Mouse (Mus musculus): ENCODE data around the gene Pinlyp.

Pinlyp gene

GRCm38 (mm10) chr7:24563191-24563836 is 17.4 kb upstream of the Pinlyp start:
- no peak for DNase-seq (ENCODE audit: low read depth)

GRCm38 (mm10) chr7:24561450-24561849 is 15.5 kb upstream of the Pinlyp start:
- DNase-seq (ENCODE audit: low read depth), result no peak

- DNase-seq (ENCODE audit: low read depth), result no peak
Observed at GRCm38 (mm10) chr7:24555786-24556185, 9.9 kb upstream of the Pinlyp start.

GRCm38 (mm10) chr7:24551985-24552759 is 6.3 kb upstream of the Pinlyp start:
- DNase-seq (ENCODE audit: low read depth), result no peak

- no peak for DNase-seq (ENCODE audit: low read depth)
Observed at GRCm38 (mm10) chr7:24547534-24548036, 1.7 kb upstream of the Pinlyp start.

- DNase-seq (ENCODE audit: low read depth), result peak; percentile 99
Observed at GRCm38 (mm10) chr7:24546634-24547389, 894 bp upstream of the Pinlyp start.

GRCm38 (mm10) chr7:24544506-24544905 is 1.4 kb downstream of the Pinlyp start:
- peak; percentile 31 for DNase-seq (ENCODE audit: low read depth)

GRCm38 (mm10) chr7:24539686-24540085 is 6.2 kb downstream of the Pinlyp start:
- no peak for DNase-seq (ENCODE audit: low read depth)

GRCm38 (mm10) chr7:24538701-24539100 is 7.2 kb downstream of the Pinlyp start:
- DNase-seq (ENCODE audit: low read depth), result no peak

- DNase-seq (ENCODE audit: low read depth), result no peak
Observed at GRCm38 (mm10) chr7:24538154-24538553, 7.8 kb downstream of the Pinlyp start.

- no peak for DNase-seq (ENCODE audit: low read depth)
Observed at GRCm38 (mm10) chr7:24537591-24537990, 8.3 kb downstream of the Pinlyp start.

- no peak for DNase-seq (ENCODE audit: low read depth)
Observed at GRCm38 (mm10) chr7:24537081-24537480, 8.8 kb downstream of the Pinlyp start.

- DNase-seq (ENCODE audit: low read depth), result no peak
Observed at GRCm38 (mm10) chr7:24534301-24534700, 11.6 kb downstream of the Pinlyp start.

GRCm38 (mm10) chr7:24533806-24534205 is 12.1 kb downstream of the Pinlyp start:
- no peak for DNase-seq (ENCODE audit: low read depth)

- no peak for DNase-seq (ENCODE audit: low read depth)
Observed at GRCm38 (mm10) chr7:24533031-24533571, 12.8 kb downstream of the Pinlyp start.

GRCm38 (mm10) chr7:24531211-24531971 is 14.5 kb downstream of the Pinlyp start:
- DNase-seq (ENCODE audit: low read depth), result peak; percentile 37

- DNase-seq (ENCODE audit: low read depth), result peak; percentile 100
Observed at GRCm38 (mm10) chr7:24530062-24530931, 15.6 kb downstream of the Pinlyp start, which contains the start of gene Irgq. TSS of gene Irgq (plus strand) at chr7:24530689.

- DNase-seq (ENCODE audit: low read depth), result peak; percentile 24
Observed at GRCm38 (mm10) chr7:24529580-24529979, 16.3 kb downstream of the Pinlyp start.

GRCm38 (mm10) chr7:24528861-24529260 is 17.1 kb downstream of the Pinlyp start:
- DNase-seq (ENCODE audit: low read depth), result no peak

GRCm38 (mm10) chr7:24525686-24526420 is 20.1 kb downstream of the Pinlyp start:
- no peak for DNase-seq (ENCODE audit: low read depth)
